Mouse (Mus musculus): ENCODE data around the gene Cntnap3. TPM values are rescaled to one million over a fixed set of nuclear protein-coding genes. Genes with fewer than 3 reads are reported as not detected.
"Not testable (repeated sequence)": the region's sequence is repeated elsewhere in the genome, so short reads cannot be mapped to it uniquely, and the experiment has no call there.

The Cntnap3 gene
- 0.14 and 0.26 TPM in 2 replicates for polyA plus RNA-seq (2015; fragmentation: Nextera tagmentation; extraction: Ambion mirVana)

DNA sequence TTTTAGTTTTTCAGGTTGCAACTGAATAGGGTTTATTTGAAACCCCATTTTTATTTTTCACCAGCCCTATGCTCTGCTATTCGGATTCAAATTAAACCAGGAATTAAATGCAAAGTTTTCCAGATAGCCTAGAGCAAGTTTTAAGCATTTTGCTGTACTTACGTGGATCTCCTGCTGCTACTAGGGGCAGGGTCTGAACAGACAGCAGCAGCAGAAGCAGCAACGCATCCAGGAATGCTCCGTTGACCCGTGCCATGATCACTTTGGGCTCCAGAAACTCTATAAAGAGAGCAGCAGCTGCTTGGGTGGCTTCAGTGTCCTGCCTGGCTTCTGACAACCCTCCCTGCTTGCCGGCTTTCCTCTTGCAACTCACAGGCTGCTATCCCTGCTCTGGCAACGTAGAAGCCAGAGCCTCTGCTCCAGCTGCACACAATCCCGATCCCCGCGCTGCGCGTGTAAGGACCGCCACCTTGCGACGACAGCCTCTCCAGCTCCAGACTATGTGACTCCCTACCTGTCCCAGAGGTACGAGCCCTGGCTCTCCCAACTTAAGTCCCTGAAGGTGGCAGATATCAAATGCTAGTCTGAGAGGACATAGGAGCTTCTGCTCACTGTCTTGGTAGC, at the start of gene Cntnap3:
Cntnap3 (minus strand) TSS at position 371 of the 624 bp plus-strand sequence.
- peaks cover 3% of the 10 kb centered on the region; the same call in 1 of the 2 replicates for H3K9me3 ChIP-seq
- 10% methylated on average over 16 of the region's 16 CpGs for WGBS
- H3K4me2 ChIP-seq: peak within 1 kb of the TSS; percentile 52
- H3K36me3 ChIP-seq: no peaks in the 10 kb centered on the region
- H3K9ac ChIP-seq: peak within 1 kb of the TSS; percentile 46; the same call in 1 of the 2 replicates
- 0 out of 2 replicates have a peak, but pooled peaks cover 5% of the 10 kb centered on the region for H3K4me1 ChIP-seq (replicated peaks)
- H3K27me3 ChIP-seq: no peaks in the 10 kb centered on the region
- H3K27ac ChIP-seq: no peak within 1 kb of the TSS
- ATAC-seq (ENCODE audit: low FRiP score): peak; percentile 83
- peak within 1 kb of the TSS; percentile 26 for H3K4me3 ChIP-seq

- no peak for ATAC-seq (ENCODE audit: low FRiP score)
- H3K27me3 ChIP-seq: no peaks in the 10 kb centered on the region
- 79% methylated on average over 1 of the region's 1 CpGs for WGBS
- no peak within 1 kb of the TSS for H3K27ac ChIP-seq
- no peaks in the 10 kb centered on the region for H3K9me3 ChIP-seq
- H3K9ac ChIP-seq: no peak within 1 kb of the TSS
- H3K4me1 ChIP-seq (replicated peaks): no peaks in the 10 kb centered on the region
- H3K4me3 ChIP-seq: no peak within 1 kb of the TSS
- H3K36me3 ChIP-seq: no peaks in the 10 kb centered on the region
- no peak within 1 kb of the TSS for H3K4me2 ChIP-seq
Observed at GRCm38 (mm10) chr13:64917191-64917590, 13.4 kb upstream of the Cntnap3 start, which contains the start of gene Spata31. Gene Spata31 (plus strand): TSS chr13:64917406.

GRCm38 (mm10) chr13:64903132-64903531, 623 bp downstream of the Cntnap3 start:
- H3K36me3 ChIP-seq: no peaks in the 10 kb centered on the region
- ATAC-seq (ENCODE audit: low FRiP score): no peak
- no peak overlapping the region for H3K27ac ChIP-seq
- H3K27me3 ChIP-seq: no peaks in the 10 kb centered on the region
- peaks cover 3% of the 10 kb centered on the region; the same call in 1 of the 2 replicates for H3K9me3 ChIP-seq
- 0 out of 2 replicates have a peak, but pooled peaks cover 5% of the 10 kb centered on the region for H3K4me1 ChIP-seq (replicated peaks)
- 62% methylated on average over 1 of the region's 1 CpGs for WGBS
- H3K4me2 ChIP-seq: no peak overlapping the region
- H3K4me3 ChIP-seq: no peak overlapping the region
- H3K9ac ChIP-seq: no peak overlapping the region

DNA sequence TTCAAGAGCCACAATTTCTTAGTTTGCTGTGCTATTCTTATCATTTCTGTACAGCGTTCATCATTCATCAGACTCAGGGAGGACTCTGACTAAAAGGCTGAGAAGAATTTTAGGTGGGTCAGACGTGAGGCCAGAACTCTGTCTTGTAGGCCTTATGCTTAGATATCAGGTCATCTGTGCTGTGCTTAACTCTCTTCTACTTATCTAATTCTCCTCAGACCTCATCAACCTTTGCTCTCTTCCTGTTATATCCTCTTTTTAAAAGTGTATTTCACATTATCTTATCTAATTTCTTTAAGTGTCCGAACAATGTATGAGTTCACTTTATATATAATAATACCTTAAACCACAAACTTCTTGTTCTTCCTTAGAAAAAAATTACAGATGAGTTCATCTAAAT, 38.4 kb downstream of the Cntnap3 start:
- WGBS: 95% methylated on average over 3 of the region's 3 CpGs
- H3K4me3 ChIP-seq: no peak overlapping the region
- no peaks in the 10 kb centered on the region for H3K36me3 ChIP-seq
- H3K4me1 ChIP-seq (replicated peaks): no peaks in the 10 kb centered on the region
- H3K27ac ChIP-seq: no peak overlapping the region
- no peaks in the 10 kb centered on the region for H3K27me3 ChIP-seq
- H3K9me3 ChIP-seq: no peaks in the 10 kb centered on the region
- no peak for ATAC-seq (ENCODE audit: low FRiP score)
- no peak overlapping the region for H3K9ac ChIP-seq
- no peak overlapping the region for H3K4me2 ChIP-seq

DNA sequence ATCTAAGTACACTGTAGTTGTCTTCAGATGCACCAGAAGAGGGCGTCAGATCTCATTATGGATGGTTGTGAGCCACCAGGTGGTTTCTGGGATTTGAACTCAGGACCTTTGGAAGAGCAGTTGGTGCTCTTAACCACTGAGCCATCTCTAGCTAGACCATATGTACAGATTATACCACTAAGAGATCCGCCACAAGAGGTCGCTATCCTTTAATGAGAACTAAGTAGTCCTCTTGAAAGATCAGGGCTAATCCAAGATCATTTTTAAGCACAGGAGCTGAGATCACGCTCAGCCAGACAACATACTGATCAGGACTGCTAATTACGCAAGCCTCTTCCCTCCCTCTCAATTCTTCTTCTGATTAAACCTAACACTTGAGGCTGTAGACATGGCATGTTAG, 78.9 kb downstream of the Cntnap3 start:
- H3K4me2 ChIP-seq; H3K9me3 ChIP-seq; H3K27ac ChIP-seq; ATAC-seq (ENCODE audit: low FRiP score); H3K4me1 ChIP-seq (replicated peaks); H3K36me3 ChIP-seq; H3K27me3 ChIP-seq; H3K4me3 ChIP-seq; H3K9ac ChIP-seq: not testable (repeated sequence)
- WGBS: 52% methylated on average over 5 of the region's 5 CpGs

DNA sequence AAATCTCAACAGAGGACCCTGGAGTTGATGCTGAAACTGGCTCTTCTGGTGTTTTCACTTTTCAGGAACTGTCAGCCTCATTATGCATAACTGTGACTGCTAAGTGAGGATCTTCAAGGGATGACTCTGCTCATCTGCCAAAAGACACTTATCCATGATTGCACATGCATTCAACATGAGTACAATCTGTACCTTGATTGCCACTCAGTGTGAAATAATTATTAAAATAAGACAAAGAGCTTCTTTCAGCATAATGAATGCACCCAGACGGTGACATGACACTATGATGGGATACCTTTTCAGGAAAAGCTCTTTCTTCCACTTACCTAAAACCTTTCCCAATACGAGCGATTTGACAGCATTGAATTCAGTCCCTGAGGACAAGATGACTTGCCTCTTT, 158.4 kb downstream of the Cntnap3 start:
- no peak for ATAC-seq (ENCODE audit: low FRiP score)
- no peaks in the 10 kb centered on the region for H3K4me1 ChIP-seq (replicated peaks)
- H3K36me3 ChIP-seq: no peaks in the 10 kb centered on the region
- H3K9ac ChIP-seq: no peak overlapping the region
- no peak overlapping the region for H3K4me2 ChIP-seq
- H3K4me3 ChIP-seq: no peak overlapping the region
- H3K27me3 ChIP-seq: no peaks in the 10 kb centered on the region
- no peaks in the 10 kb centered on the region for H3K9me3 ChIP-seq
- 86% methylated on average over 3 of the region's 3 CpGs for WGBS
- no peak overlapping the region for H3K27ac ChIP-seq

GRCm38 (mm10) chr13:64732244-64732643, 171.5 kb downstream of the Cntnap3 start:
- H3K4me2 ChIP-seq: no peak overlapping the region
- no peak overlapping the region for H3K4me3 ChIP-seq
- H3K9me3 ChIP-seq: no peaks in the 10 kb centered on the region
- no peak overlapping the region for H3K9ac ChIP-seq
- WGBS: 88% methylated on average over 3 of the region's 3 CpGs
- ATAC-seq (ENCODE audit: low FRiP score): no peak
- H3K27me3 ChIP-seq: no peaks in the 10 kb centered on the region
- no peaks in the 10 kb centered on the region for H3K4me1 ChIP-seq (replicated peaks)
- no peaks in the 10 kb centered on the region for H3K36me3 ChIP-seq
- no peak overlapping the region for H3K27ac ChIP-seq

DNA sequence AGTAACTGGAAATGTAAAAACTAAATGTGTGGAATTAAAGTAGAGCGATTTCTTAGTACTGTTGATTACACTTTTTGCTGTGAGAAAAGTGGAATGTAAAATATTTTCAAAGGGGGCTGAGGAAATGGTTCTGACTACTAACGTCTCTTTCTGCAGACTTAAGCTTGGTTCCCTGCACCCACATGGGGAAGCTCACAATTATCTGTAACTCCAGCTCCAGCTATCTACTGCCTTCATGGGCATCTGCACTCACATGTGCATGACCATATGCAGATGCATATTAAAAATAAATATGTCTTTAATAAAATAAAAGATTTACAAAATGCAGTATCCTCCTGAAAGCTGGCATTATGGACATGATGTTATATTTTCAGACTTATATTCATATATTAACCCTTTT, 187.0 kb downstream of the Cntnap3 start:
- Histone ChIP-seq H3K4me3 (no peak overlapping the region), H3K4me2 (no peak overlapping the region), H3K36me3 (no peaks in the 10 kb centered on the region), H3K9me3 (no peaks in the 10 kb centered on the region), H3K27me3 (no peaks in the 10 kb centered on the region), H3K4me1 (replicated peaks) (no peaks in the 10 kb centered on the region), H3K27ac (no peak overlapping the region), H3K9ac (no peak overlapping the region)
- no peak for ATAC-seq (ENCODE audit: low FRiP score)
- 90% methylated on average over 2 of the region's 2 CpGs for WGBS

- H3K4me3 ChIP-seq: no peak overlapping the region
- WGBS: 81% methylated on average over 1 of the region's 1 CpGs
- H3K9ac ChIP-seq: no peak overlapping the region
- no peak overlapping the region for H3K4me2 ChIP-seq
- no peaks in the 10 kb centered on the region for H3K4me1 ChIP-seq (replicated peaks)
- no peak overlapping the region for H3K27ac ChIP-seq
- no peak for ATAC-seq (ENCODE audit: low FRiP score)
- no peaks in the 10 kb centered on the region for H3K36me3 ChIP-seq
- H3K9me3 ChIP-seq: no peaks in the 10 kb centered on the region
- H3K27me3 ChIP-seq: no peaks in the 10 kb centered on the region
Observed at GRCm38 (mm10) chr13:64692463-64692862, 211.3 kb downstream of the Cntnap3 start.

Other genes with a start within 250 kb of the Cntnap3 start
- gene Spata31, start 13.5 kb upstream of the Cntnap3 start, polyA plus RNA-seq (2015; fragmentation: Nextera tagmentation; extraction: Ambion mirVana): not detected in 2 replicates
- gene Spata31d1c, start 129.1 kb upstream of the Cntnap3 start, polyA plus RNA-seq (2015; fragmentation: Nextera tagmentation; extraction: Ambion mirVana): not detected in 2 replicates
- gene Prss47, start 148.8 kb upstream of the Cntnap3 start, polyA plus RNA-seq (2015; fragmentation: Nextera tagmentation; extraction: Ambion mirVana): not detected in 2 replicates
- gene Mfsd14b, start 209.0 kb upstream of the Cntnap3 start, polyA plus RNA-seq (2015; fragmentation: Nextera tagmentation; extraction: Ambion mirVana): 30.5 and 30.6 TPM in 2 replicates
- not detected in 2 replicates for gene Olfr465-ps1, start 234.1 kb upstream of the Cntnap3 start, polyA plus RNA-seq (2015; fragmentation: Nextera tagmentation; extraction: Ambion mirVana)
- not detected in 2 replicates for gene Olfr466, start 246.3 kb upstream of the Cntnap3 start, polyA plus RNA-seq (2015; fragmentation: Nextera tagmentation; extraction: Ambion mirVana)

Measured in hindbrain, embryonic 13.5 days (tissue).